Mouse (Mus musculus) MEL (cell line): Measurements from ENCODE around the gene Slc6a9. TPM values are rescaled to one million over a fixed set of nuclear protein-coding genes. Genes with fewer than 3 reads are reported as not detected.

Experiments
- DNase-seq: peaks from one replicate; pipeline ENCODE4 v3.0.0; 2011; ENCODE audit warnings: low read depth, low spot score
- H3K27ac ChIP-seq: 2 replicates; pipeline ENCODE4 v1.5.1; 2012; ENCODE audit warnings: low read depth, mild to moderate bottlenecking, control low read depth, low read length, moderate library complexity; ENCODE audit not compliant: control insufficient read depth
- H3K27me3 ChIP-seq, 2 experiments: fragments of 150-350 bp in 1 of 2; sonication (generic) in 1 of 2; 2 replicates each; pipeline ENCODE4 v1.6.1; 2012; ENCODE audit warnings: low read length in 2 of 2, mild to moderate bottlenecking in 2 of 2, improper control_type of control experiment in 1 of 2, moderate library complexity in 1 of 2; ENCODE audit not compliant: insufficient read depth in 2 of 2, control insufficient read depth in 1 of 2
- H3K36me3 ChIP-seq, 2 experiments: 2 replicates each; pipeline ENCODE4 v1.6.1; 2012 to 2014; ENCODE audit warnings: low read length in 2 of 2, improper control_type of control experiment in 1 of 2, inconsistent platforms in 1 of 2, mild to moderate bottlenecking in 1 of 2; ENCODE audit not compliant: insufficient read depth in 2 of 2, control insufficient read depth in 1 of 2
- H3K4me1 ChIP-seq, 2 experiments: fragments of 150-350 bp in 1 of 2; sonication (generic) in 1 of 2; 2 replicates each; pipeline ENCODE4 v1.6.1; 2012; ENCODE audit warnings: low read length in 2 of 2, improper control_type of control experiment in 1 of 2, mild to moderate bottlenecking in 1 of 2; ENCODE audit not compliant: insufficient read depth in 2 of 2, control insufficient read depth in 1 of 2
- H3K4me3 ChIP-seq, 2 experiments: fragments of 150-350 bp in 1 of 2; sonication (generic) in 1 of 2; 2 replicates each; pipeline ENCODE4 v1.5.1; 2012; ENCODE audit warnings: low read depth in 2 of 2, low read length in 2 of 2, mild to moderate bottlenecking in 2 of 2, moderate library complexity in 2 of 2, control low read depth in 1 of 2, improper control_type of control experiment in 1 of 2; ENCODE audit not compliant: control insufficient read depth in 1 of 2, insufficient read depth in 1 of 2
- H3K79me2 ChIP-seq: 2 replicates; pipeline ENCODE4 v1.6.1; 2012; ENCODE audit warnings: mild to moderate bottlenecking, low read length, moderate library complexity; ENCODE audit not compliant: control insufficient read depth, poor library complexity, insufficient read depth
- H3K9ac ChIP-seq: 2 replicates; pipeline ENCODE4 v1.6.1; 2012; ENCODE audit warnings: low read depth, mild to moderate bottlenecking, control low read depth, low read length, moderate library complexity; ENCODE audit not compliant: control insufficient read depth, poor library complexity, severe bottlenecking
- H3K9me3 ChIP-seq: fragments of 150-350 bp; sonication (generic); replicated peaks from 2 replicates; pipeline ENCODE4 v1.6.1; 2012; ENCODE audit warnings: mild to moderate bottlenecking, low read length, improper control_type of control experiment, moderate library complexity; ENCODE audit not compliant: insufficient read depth
- CHD1 ChIP-seq: IDR thresholded peaks from 2 replicates; pipeline ENCODE4 v1.6.1; 2012; ENCODE audit warnings: low read depth, mild to moderate bottlenecking, inconsistent platforms, low read length, improper control_type of control experiment
- CHD2 ChIP-seq: IDR thresholded peaks from 2 replicates; pipeline ENCODE4 v1.6.1; 2011; ENCODE audit warnings: low read length, improper control_type of control experiment
- CTCF ChIP-seq, 3 experiments: IDR thresholded peaks in 2 of 3; conservative IDR thresholded peaks in 1 of 3; 2 replicates each; pipeline ENCODE4 v1.5.1; 2011 to 2012; ENCODE audit warnings: low read length in 3 of 3, low read depth in 2 of 3, mild to moderate bottlenecking in 2 of 3, improper control_type of control experiment in 1 of 3, inconsistent platforms in 1 of 3, mixed read lengths in 1 of 3, moderate library complexity in 1 of 3; ENCODE audit not compliant: control insufficient read depth in 1 of 3, insufficient read depth in 1 of 3, poor library complexity in 1 of 3, severe bottlenecking in 1 of 3
- ELF1 ChIP-seq: IDR thresholded peaks from 2 replicates; pipeline ENCODE4 v1.6.1; 2014; ENCODE audit warnings: low read depth, mild to moderate bottlenecking, inconsistent platforms, low read length, improper control_type of control experiment, moderate library complexity
- HCFC1 ChIP-seq: IDR thresholded peaks from 2 replicates; pipeline ENCODE4 v1.6.1; 2012; ENCODE audit warnings: low read depth, mild to moderate bottlenecking, inconsistent platforms, low read length, improper control_type of control experiment, moderate library complexity
- MAZ ChIP-seq: IDR thresholded peaks from 2 replicates; pipeline ENCODE4 v1.6.1; 2012; ENCODE audit warnings: low read depth, mild to moderate bottlenecking, inconsistent platforms, low read length, improper control_type of control experiment
- POLR2AphosphoS5 ChIP-seq: IDR thresholded peaks from 2 replicates; pipeline ENCODE4 v1.6.1; 2012; ENCODE audit warnings: low read depth, borderline replicate concordance, mild to moderate bottlenecking, inconsistent platforms, low read length, moderate library complexity, mixed read lengths
- SIN3A ChIP-seq: IDR thresholded peaks from 2 replicates; pipeline ENCODE4 v1.6.1; 2012; ENCODE audit warnings: low read length, improper control_type of control experiment, inconsistent platforms
- TBP ChIP-seq: IDR thresholded peaks from 2 replicates; pipeline ENCODE4 v1.8.0; 2011; ENCODE audit warnings: low read depth, low read length, improper control_type of control experiment
- TCF12 ChIP-seq: IDR thresholded peaks from 2 replicates; pipeline ENCODE4 v1.6.1; 2014; ENCODE audit warnings: low read depth, mild to moderate bottlenecking, inconsistent platforms, low read length, improper control_type of control experiment, moderate library complexity
- USF1 ChIP-seq: IDR thresholded peaks from 2 replicates; pipeline ENCODE4 v1.6.1; 2014; ENCODE audit warnings: low read depth, mild to moderate bottlenecking, inconsistent platforms, low read length, improper control_type of control experiment, moderate library complexity
- USF2 ChIP-seq, 2 experiments: IDR thresholded peaks; 2 replicates each; pipeline ENCODE4 v1.6.1; 2011 to 2012; ENCODE audit warnings: improper control_type of control experiment in 2 of 2, low read length in 2 of 2, borderline replicate concordance in 1 of 2, inconsistent platforms in 1 of 2, low read depth in 1 of 2, mild to moderate bottlenecking in 1 of 2; ENCODE audit not compliant: insufficient read depth in 1 of 2
- ZMIZ1 ChIP-seq: IDR thresholded peaks from 2 replicates; pipeline ENCODE4 v1.6.1; 2012; ENCODE audit warnings: low read depth, mild to moderate bottlenecking, inconsistent platforms, low read length, improper control_type of control experiment, moderate library complexity
- polyA plus RNA-seq, 2 experiments: library from polyadenylated mRNA; stranded (reverse) in 1 of 2; unstranded in 1 of 2; fragments of >175 nt in 1 of 2; fragments of >200 nt in 1 of 2; gene quantifications; 2 replicates each; pipeline versions ENCODE4 v1.2.1 to v1.2.4; 2012; ENCODE audit warnings: low replicate concordance in 2 of 2, low read depth in 1 of 2; ENCODE audit not compliant: insufficient read length in 2 of 2, insufficient read depth in 1 of 2, missing spikeins in 1 of 2
- total RNA-seq: library from RNA; depleted of rRNA; stranded (reverse); fragments of 300-350 nt; gene quantifications from 2 replicates; pipeline ENCODE4 v1.2.3, GENCODE M21; 2012

Slc6a9 gene
- total and polyA plus RNA-seq, 3 experiments = 3.2 to 21.2 TPM; not detected in 1

GRCm38 (mm10) chr4:117837271-117837670 is 3.0 kb downstream of the Slc6a9 start:
- H3K27ac ChIP-seq = no peak overlapping the region
- DNase-seq = no peak
- peaks cover 0 to 26% of the 10 kb centered on the region in 2 experiments; a peak in 2 of 4 replicates for H3K36me3 ChIP-seq
- TF ChIP-seq SIN3A = no peak
- no peak for TF ChIP-seq POLR2AphosphoS5
- TF ChIP-seq HCFC1 = no peak
- no peak for TF ChIP-seq CTCF (IDR thresholded peaks at IDR 0.05 in 2 of 3, conservative IDR thresholded peaks at IDR 0.05 in 1 of 3; ENCODE audit: control insufficient read depth in 1 of 3, insufficient read depth in 1 of 3, low read depth in 2 of 3, low read length in 3 of 3, poor library complexity in 1 of 3, severe bottlenecking in 1 of 3)
- TF ChIP-seq USF2 (IDR thresholded peaks at IDR 0.05; ENCODE audit: borderline replicate concordance in 1 of 2, insufficient read depth in 1 of 2, low read depth in 1 of 2, low read length in 2 of 2) = no peak
- no peak for TF ChIP-seq USF1
- no peak for TF ChIP-seq CHD1
- peaks cover 20 to 34% of the 10 kb centered on the region in 2 experiments for H3K4me1 ChIP-seq
- no peaks in the 10 kb centered on the region for H3K9me3 ChIP-seq
- no peak overlapping the region for H3K4me3 ChIP-seq
- peaks cover 3% of the 10 kb centered on the region; the same call in 1 of the 2 replicates for H3K79me2 ChIP-seq
- H3K27me3 ChIP-seq = no peaks in the 10 kb centered on the region
- no peak overlapping the region for H3K9ac ChIP-seq

GRCm38 (mm10) chr4:117839366-117839765 is 5.1 kb downstream of the Slc6a9 start:
- Histone ChIP-seq H3K4me3 (no peak overlapping the region), H3K9ac (no peak overlapping the region), H3K27me3 (no peaks in the 10 kb centered on the region), H3K36me3 (peaks cover 0 to 15% of the 10 kb centered on the region in 2 experiments; a peak in 2 of 4 replicates), H3K4me1 (peaks cover 6 to 20% of the 10 kb centered on the region in 2 experiments), H3K27ac (no peak overlapping the region), H3K9me3 (no peaks in the 10 kb centered on the region), H3K79me2 (peaks cover 3% of the 10 kb centered on the region; the same call in 1 of the 2 replicates)
- no peak for DNase-seq
- no peak for TF ChIP-seq CTCF (IDR thresholded peaks at IDR 0.05 in 2 of 3, conservative IDR thresholded peaks at IDR 0.05 in 1 of 3; ENCODE audit: control insufficient read depth in 1 of 3, insufficient read depth in 1 of 3, low read depth in 2 of 3, low read length in 3 of 3, poor library complexity in 1 of 3, severe bottlenecking in 1 of 3)
- no peak for TF ChIP-seq TCF12
- no peak for TF ChIP-seq ZMIZ1
- TF ChIP-seq ELF1 = no peak

GRCm38 (mm10) chr4:117840821-117841220 is 6.5 kb downstream of the Slc6a9 start:
- Histone ChIP-seq H3K4me1 (peaks cover 4 to 15% of the 10 kb centered on the region in 2 experiments), H3K36me3 (peaks cover 0 to 14% of the 10 kb centered on the region in 2 experiments; a peak in 2 of 4 replicates), H3K27me3 (no peaks in the 10 kb centered on the region)

More at GRCm38 (mm10) chr4:117840821-117841220, 6.5 kb downstream of the Slc6a9 start:
- H3K79me2 ChIP-seq = peaks cover 3% of the 10 kb centered on the region; the same call in 1 of the 2 replicates
- no peak overlapping the region for H3K4me3 ChIP-seq
- DNase-seq = no peak
- no peak overlapping the region for H3K9ac ChIP-seq
- TF ChIP-seq CHD2 (no peak), TCF12 (no peak), MAZ (no peak), TBP (no peak), POLR2AphosphoS5 (no peak), HCFC1 (no peak)
- H3K27ac ChIP-seq = no peak overlapping the region
- H3K9me3 ChIP-seq = no peaks in the 10 kb centered on the region
